Mouse (Mus musculus): ENCODE measurements at regions not wholly inside any gene's neighbourhood (a gene's known extent, or its start where the extent isn't known, plus 50 kb on each side); places are given as distances from the start of the nearest gene placed in this dataset.

GRCm38 (mm10) chr4:80002738-80003635, 830.9 kb upstream of the Tyrp1 start:
- DNase-seq, result peak; percentile 10 to 49

GRCm38 (mm10) chr4:80003636-80004365, 830.1 kb upstream of the Tyrp1 start:
- peak; percentile 4 to 22 for DNase-seq

GRCm38 (mm10) chr4:80004366-80004700, 829.6 kb upstream of the Tyrp1 start:
- DNase-seq, result no peak

- DNase-seq, result peak in 1 of 2 experiments; percentile 22
Observed at GRCm38 (mm10) chr4:80004788-80005187, 829.1 kb upstream of the Tyrp1 start.

GRCm38 (mm10) chr4:80027876-80028275, 806.0 kb upstream of the Tyrp1 start:
- no peak for DNase-seq

GRCm38 (mm10) chr4:80047956-80048355, 786.0 kb upstream of the Tyrp1 start:
- peak; percentile 34 to 60 for DNase-seq
